Comparison of ENCODE assay signal across 8 mouse cellular contexts in genomic region chr11:118102838-118103237, GRCm38 (mm10). TPM values are rescaled to one million over a fixed set of nuclear protein-coding genes. Genes with fewer than 3 reads are reported as not detected.
DNase-seq lines count a peak whose midpoint lies in the region; ATAC-seq and TF ChIP-seq lines count a peak whose summit lies in the region.

No protein-coding gene starts in this region.

- H3K9me3 ChIP-seq in hindbrain, embryonic 11.5 days (ENCODE audit: control insufficient read depth, low read length) = no peaks in the 10 kb centered on the region
- H3K9me3 ChIP-seq in hindbrain, embryonic 13.5 days = no peaks in the 10 kb centered on the region
- H3K9me3 ChIP-seq in midbrain, postnatal 0 days (ENCODE audit: low read length) = no peaks in the 10 kb centered on the region

- no peak overlapping the region for H3K27ac ChIP-seq in hindbrain, embryonic 11.5 days (ENCODE audit: low read depth, low read length)
- H3K27ac ChIP-seq in hindbrain, embryonic 13.5 days = no peak overlapping the region
- H3K27ac ChIP-seq in midbrain, postnatal 0 days (ENCODE audit: low read depth, low read length) = no peak overlapping the region

- TF ChIP-seq CTCF in midbrain, postnatal 0 days (IDR thresholded peaks at IDR 0.05) = peak; percentile 100

- 60% methylated on average over 3 of the region's 3 CpGs for WGBS in hindbrain, embryonic 11.5 days
- WGBS in hindbrain, embryonic 13.5 days = 62% methylated on average over 3 of the region's 3 CpGs
- WGBS in midbrain, postnatal 0 days = 68% methylated on average over 3 of the region's 3 CpGs

- no peak for ATAC-seq in hindbrain, embryonic 11.5 days (ENCODE audit: low FRiP score)
- ATAC-seq in hindbrain, embryonic 13.5 days (ENCODE audit: low FRiP score) = no peak
- no peak for ATAC-seq in midbrain, postnatal 0 days (ENCODE audit: low FRiP score)

- intact Hi-C loops in left cerebral cortex, postnatal 25 days (cut with DNase I) = loop anchor here (1.0 kb wide), 1 partner anchor 19 kb away; no protein-coding TSS in a partner anchor

- DNase-seq in hindbrain, embryonic 11.5 days (ENCODE audit: low spot score) = peak; percentile 93
- peak; percentile 70 for DNase-seq in cerebellum, adult 11-12 months
- DNase-seq in frontal cortex, postnatal 10 days (ENCODE audit: low spot score in 2 of 2) = peak; percentile 49 to 79
- DNase-seq in kidney, adult 11 months = peak; percentile 75
- peak; percentile 85 to 89 for DNase-seq in left cerebral cortex, postnatal 25 days (ENCODE audit: low spot score in 2 of 2)
- DNase-seq in midbrain, postnatal 0 days (ENCODE audit: low spot score) = peak; percentile 71
- DNase-seq in spleen, postnatal 14 days (ENCODE audit: low spot score in 2 of 2) = peak; percentile 78 to 89

- H3K4me2 ChIP-seq in hindbrain, embryonic 11.5 days (replicated peaks; ENCODE audit: low read depth, low read length) = no peak overlapping the region
- H3K4me2 ChIP-seq in hindbrain, embryonic 13.5 days = no peak overlapping the region
- H3K4me2 ChIP-seq in midbrain, postnatal 0 days (ENCODE audit: low read depth, low read length, poor library complexity, severe bottlenecking) = no peak overlapping the region

- no peaks in the 10 kb centered on the region for H3K4me1 ChIP-seq in hindbrain, embryonic 11.5 days (replicated peaks; ENCODE audit: control insufficient read depth, insufficient read depth, low read length)
- H3K4me1 ChIP-seq in hindbrain, embryonic 13.5 days (replicated peaks) = no peaks in the 10 kb centered on the region
- no peaks in the 10 kb centered on the region for H3K4me1 ChIP-seq in midbrain, postnatal 0 days (ENCODE audit: insufficient read depth, low read length)

- H3K4me3 ChIP-seq in hindbrain, embryonic 11.5 days (ENCODE audit: low read depth, low read length) = no peak overlapping the region
- H3K4me3 ChIP-seq in hindbrain, embryonic 13.5 days = no peak overlapping the region
- H3K4me3 ChIP-seq in midbrain, postnatal 0 days (ENCODE audit: low read depth, low read length) = no peak overlapping the region

- no peaks in the 10 kb centered on the region for H3K36me3 ChIP-seq in hindbrain, embryonic 11.5 days (ENCODE audit: control insufficient read depth, insufficient read depth, low read length)
- H3K36me3 ChIP-seq in hindbrain, embryonic 13.5 days = no peaks in the 10 kb centered on the region
- H3K36me3 ChIP-seq in midbrain, postnatal 0 days (ENCODE audit: insufficient read depth, low read length) = no peaks in the 10 kb centered on the region

- H3K9ac ChIP-seq in hindbrain, embryonic 11.5 days (ENCODE audit: low read depth, low read length) = no peak overlapping the region
- no peak overlapping the region for H3K9ac ChIP-seq in hindbrain, embryonic 13.5 days
- H3K9ac ChIP-seq in midbrain, postnatal 0 days (replicated peaks; ENCODE audit: low read length, poor library complexity, severe bottlenecking) = no peak overlapping the region

- no peaks in the 10 kb centered on the region for H3K27me3 ChIP-seq in hindbrain, embryonic 11.5 days (ENCODE audit: control insufficient read depth, insufficient read depth, low read length)
- no peaks in the 10 kb centered on the region for H3K27me3 ChIP-seq in hindbrain, embryonic 13.5 days
- H3K27me3 ChIP-seq in midbrain, postnatal 0 days (ENCODE audit: insufficient read depth, low read length) = no peaks in the 10 kb centered on the region

RNA-seq across cellular contexts. Expression of gene Dnah17, which starts 27.6 kb away (rescaled TPM):
- polyA plus RNA-seq in hindbrain, embryonic 11.5 days (2014; fragmentation: Nextera tagmentation; extraction: Ambion mirVana) = 0.14 and 0.17 TPM in 2 replicates
- polyA plus RNA-seq in hindbrain, embryonic 13.5 days (2015; fragmentation: Nextera tagmentation; extraction: Ambion mirVana) = 0.30 and 0.32 TPM in 2 replicates
- total RNA-seq in left cerebral cortex, postnatal 25 days (2021) = under 1 TPM; 0.05 to 0.14 TPM
- 0.05 TPM in 2 replicates for total RNA-seq in midbrain, postnatal 0 days (2014; rRNA removed)
- polyA plus RNA-seq in midbrain, postnatal 0 days (2015; fragmentation: Nextera tagmentation; extraction: Ambion mirVana) = 0.15 and 0.20 TPM in 2 replicates
